Mouse (Mus musculus) liver, embryonic 11.5 days (tissue): ENCODE measurements around the gene AI661453. TPM values are rescaled to one million over a fixed set of nuclear protein-coding genes. Genes with fewer than 3 reads are reported as not detected.

Experiments used
- ATAC-seq: fragments of 200-750 bp; cut with Nextera tagmentation; replicated peaks from 2 replicates; pipeline ENCODE4 v1.8.0; 2017; ENCODE audit warnings: moderate number of reproducible peaks, mild to moderate bottlenecking, moderate TSS enrichment, moderate library complexity; ENCODE audit not compliant: low FRiP score
- DNase-seq: peaks from one replicate; pipeline ENCODE4 v3.0.0-alpha.2; 2017; ENCODE audit warnings: low spot score
- H3K27ac ChIP-seq: fragments of 300-500 bp; sonication (generic); 2 replicates; pipeline ENCODE4 v1.5.1; 2014; ENCODE audit warnings: mild to moderate bottlenecking, low read depth, low read length, control low read depth
- H3K27me3 ChIP-seq: fragments of 300-500 bp; sonication (generic); replicated peaks from 2 replicates; pipeline ENCODE4 v1.6.1; 2014; ENCODE audit warnings: low read length, mixed read lengths; ENCODE audit not compliant: control insufficient read depth, insufficient read depth
- H3K36me3 ChIP-seq: fragments of 300-500 bp; sonication (generic); 2 replicates; pipeline ENCODE4 v1.6.1; 2014; ENCODE audit warnings: mild to moderate bottlenecking, low read length, moderate library complexity, mixed read lengths; ENCODE audit not compliant: control insufficient read depth, insufficient read depth
- H3K4me1 ChIP-seq: fragments of 300-500 bp; sonication (generic); replicated peaks from 2 replicates; pipeline ENCODE4 v1.6.1; 2014; ENCODE audit warnings: low read length, mixed read lengths; ENCODE audit not compliant: control insufficient read depth, insufficient read depth
- H3K4me2 ChIP-seq: fragments of 300-500 bp; sonication (generic); 2 replicates; pipeline ENCODE4 v1.6.1; 2014; ENCODE audit warnings: mild to moderate bottlenecking, control low read depth, moderate library complexity
- H3K4me3 ChIP-seq: fragments of 300-500 bp; sonication (generic); 2 replicates; pipeline ENCODE4 v1.5.1; 2014; ENCODE audit warnings: low read depth, low read length, control low read depth
- H3K9ac ChIP-seq: fragments of 300-500 bp; sonication (generic); 2 replicates; pipeline ENCODE4 v1.6.1; 2014; ENCODE audit warnings: low read depth, low read length, control low read depth
- H3K9me3 ChIP-seq: fragments of 300-500 bp; sonication (generic); 2 replicates; pipeline ENCODE4 v1.6.1; 2016; ENCODE audit warnings: low read length, inconsistent platforms, mixed read lengths; ENCODE audit not compliant: control insufficient read depth
- WGBS: fragments of 180-500 bp; shearing (Covaris S2); extraction: QIAGEN DNeasy Blood & Tissue Kit; methylation state at CpG from one replicate; pipeline ENCODE4 v1.1.7; 2014; 5-methylcytosine and 5-hydroxymethylcytosine counted together
- polyA plus RNA-seq: library from polyadenylated mRNA; unstranded; fragments of >200 nt; fragmentation: Nextera tagmentation; extraction: Ambion mirVana; gene quantifications from 2 replicates; pipeline ENCODE4 v1.2.1, GENCODE M21; 2014

The AI661453 gene
- polyA plus RNA-seq, 1 experiment from 2014 or later: 0.23 TPM

DNA sequence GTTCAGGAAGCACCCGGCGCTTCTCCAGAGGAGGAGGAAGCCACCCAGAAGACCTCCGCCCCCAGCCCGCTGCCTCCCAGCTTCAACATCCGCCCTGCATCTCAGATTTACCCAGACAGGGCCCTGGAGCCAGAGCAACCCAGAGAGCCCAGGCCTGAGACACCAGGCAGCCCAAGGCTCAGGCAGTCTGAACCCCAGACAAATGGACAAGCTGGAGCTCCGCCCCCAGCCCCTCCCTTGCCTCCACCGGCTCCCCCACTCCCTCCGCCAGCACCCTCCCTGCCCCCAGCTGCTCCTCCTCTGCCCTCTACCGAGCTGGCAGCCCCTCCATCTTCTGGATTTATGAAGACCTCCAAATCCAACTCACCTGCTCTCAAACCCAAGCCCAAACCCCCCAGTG, 29.9 kb downstream of the AI661453 start:
- H3K9me3 ChIP-seq: no peaks in the 10 kb centered on the region
- no peak overlapping the region for H3K4me3 ChIP-seq
- H3K27ac ChIP-seq: no peak overlapping the region
- whole genome bisulfite sequencing: 32% methylated on average over 9 of the region's 9 CpGs
- no peaks in the 10 kb centered on the region for H3K36me3 ChIP-seq
- H3K4me2 ChIP-seq: no peak overlapping the region
- ATAC-seq: no peak
- peaks cover 22% of the 10 kb centered on the region for H3K4me1 ChIP-seq
- no peak overlapping the region for H3K9ac ChIP-seq
- H3K27me3 ChIP-seq: peaks cover 39% of the 10 kb centered on the region
- no peak for DNase-seq

DNA sequence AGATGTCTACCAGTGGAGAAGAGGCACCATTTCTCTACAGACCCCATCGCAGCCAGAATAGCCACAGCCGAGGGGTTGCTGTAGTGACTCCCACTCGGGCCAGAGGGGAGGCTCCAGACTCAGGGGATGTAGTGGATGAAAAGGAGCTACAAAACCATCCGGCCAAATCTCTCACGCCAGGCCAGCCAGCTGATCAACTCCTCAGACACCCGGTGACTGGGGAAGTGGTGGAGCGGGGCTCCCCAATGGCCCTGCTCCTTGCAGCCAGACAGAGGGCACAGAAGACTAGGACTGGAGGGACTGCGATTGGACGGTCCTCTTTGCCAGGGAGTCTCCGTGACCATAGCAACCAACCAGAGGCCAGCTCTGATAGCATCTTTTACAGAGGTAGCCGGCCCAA, 31.2 kb downstream of the AI661453 start:
- H3K27me3 ChIP-seq: peaks cover 43% of the 10 kb centered on the region
- H3K9ac ChIP-seq: no peak overlapping the region
- H3K4me1 ChIP-seq: peaks cover 25% of the 10 kb centered on the region

DNA sequence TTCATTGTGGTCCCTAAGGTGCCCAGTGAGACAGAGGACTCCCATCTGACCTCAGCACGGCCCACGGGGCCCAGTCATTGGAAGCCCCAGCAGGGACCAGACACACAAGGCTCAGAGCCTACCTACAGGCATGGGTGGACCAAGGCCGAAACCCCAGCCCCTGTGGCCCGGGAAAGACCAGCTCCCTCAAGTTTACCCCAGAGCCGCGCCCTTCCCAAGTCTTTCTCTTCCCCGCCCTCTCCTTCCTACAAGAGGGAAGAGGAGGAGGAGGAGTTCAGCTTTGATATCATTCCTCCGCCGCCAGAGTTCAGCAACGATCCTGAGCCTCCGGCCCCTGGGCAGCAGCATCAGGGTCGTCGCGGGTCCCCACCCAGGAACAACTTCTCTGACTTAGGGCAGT, 31.6 kb downstream of the AI661453 start:
- ATAC-seq (no peak), DNase-seq (no peak)
- H3K4me3 ChIP-seq: peak overlapping the region; percentile 38
- no peaks in the 10 kb centered on the region for H3K36me3 ChIP-seq
- no peaks in the 10 kb centered on the region for H3K9me3 ChIP-seq
- peaks cover 43% of the 10 kb centered on the region for H3K27me3 ChIP-seq
- 27% methylated on average over 14 of the region's 14 CpGs for WGBS
- 0 out of 2 replicates have a peak overlapping the region, but pooled peaks have one; percentile 31 for H3K9ac ChIP-seq
- H3K4me1 ChIP-seq: peaks cover 27% of the 10 kb centered on the region
- H3K4me2 ChIP-seq: peak overlapping the region; percentile 60
- H3K27ac ChIP-seq: no peak overlapping the region

More for the DNA sequence above, 31.2 kb downstream of the AI661453 start:
- no peak overlapping the region for H3K27ac ChIP-seq
- H3K36me3 ChIP-seq: no peaks in the 10 kb centered on the region
- WGBS: 68% methylated on average over 11 of the region's 11 CpGs
- H3K4me3 ChIP-seq: no peak overlapping the region
- peak overlapping the region; percentile 60 for H3K4me2 ChIP-seq
- no peak for ATAC-seq
- no peaks in the 10 kb centered on the region for H3K9me3 ChIP-seq
- no peak for DNase-seq

DNA sequence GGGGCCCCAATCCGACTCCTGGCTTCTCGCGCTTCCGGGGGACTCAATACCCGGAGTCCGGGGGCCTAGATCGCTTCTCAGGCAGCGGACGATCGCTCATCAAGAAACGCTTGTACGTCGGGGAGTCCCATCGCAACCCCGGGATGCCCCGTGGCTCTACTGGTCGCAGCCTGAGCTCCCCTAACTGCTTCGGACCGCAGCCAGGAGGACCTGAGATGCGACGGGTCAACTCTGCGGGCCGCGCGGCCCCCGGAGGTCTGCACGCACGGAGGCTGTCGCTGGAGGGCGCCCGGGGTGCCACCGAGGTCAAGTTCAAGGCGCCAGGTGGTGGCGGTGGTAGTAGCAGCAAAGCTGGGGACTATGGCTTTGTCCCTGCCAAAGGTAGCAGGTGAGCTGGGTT, 32.1 kb downstream of the AI661453 start:
- peaks cover 43% of the 10 kb centered on the region for H3K27me3 ChIP-seq
- H3K4me2 ChIP-seq: peak overlapping the region; percentile 60
- H3K27ac ChIP-seq: no peak overlapping the region
- peak overlapping the region; percentile 38 for H3K4me3 ChIP-seq
- DNase-seq (no peak), ATAC-seq (no peak)
- H3K4me1 ChIP-seq: peaks cover 30% of the 10 kb centered on the region
- 0 out of 2 replicates have a peak overlapping the region, but pooled peaks have one; percentile 31 for H3K9ac ChIP-seq
- H3K9me3 ChIP-seq: no peaks in the 10 kb centered on the region
- H3K36me3 ChIP-seq: no peaks in the 10 kb centered on the region
- WGBS: 8% methylated on average over 33 of the region's 34 CpGs

DNA sequence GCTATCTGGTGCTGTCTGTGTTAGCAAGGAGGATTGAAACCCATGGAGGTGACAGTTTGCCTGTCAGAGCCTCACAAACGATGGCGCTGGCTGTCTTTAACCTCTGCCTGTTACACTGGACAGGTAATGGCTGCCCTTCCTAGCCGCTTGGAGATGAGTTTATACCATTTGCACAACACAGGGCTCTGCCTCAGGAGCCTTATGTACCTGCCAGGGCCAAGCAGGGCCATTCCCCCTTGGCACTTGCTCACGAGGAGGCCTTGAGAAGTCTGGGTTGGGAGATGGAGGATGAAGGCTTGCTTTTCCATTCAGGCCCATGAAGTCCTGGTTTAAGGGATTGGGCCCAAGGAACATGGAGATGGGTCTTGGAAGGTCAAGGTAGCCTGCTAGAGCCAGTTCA, 33.2 kb downstream of the AI661453 start:
- H3K27me3 ChIP-seq: peaks cover 43% of the 10 kb centered on the region
- no peak overlapping the region for H3K4me3 ChIP-seq
- ATAC-seq: no peak
- no peaks in the 10 kb centered on the region for H3K9me3 ChIP-seq
- no peak overlapping the region for H3K9ac ChIP-seq
- H3K4me1 ChIP-seq: peaks cover 30% of the 10 kb centered on the region
- no peak overlapping the region for H3K4me2 ChIP-seq
- 84% methylated on average over 4 of the region's 4 CpGs for WGBS
- H3K36me3 ChIP-seq: no peaks in the 10 kb centered on the region
- no peak for DNase-seq
- no peak overlapping the region for H3K27ac ChIP-seq

DNA sequence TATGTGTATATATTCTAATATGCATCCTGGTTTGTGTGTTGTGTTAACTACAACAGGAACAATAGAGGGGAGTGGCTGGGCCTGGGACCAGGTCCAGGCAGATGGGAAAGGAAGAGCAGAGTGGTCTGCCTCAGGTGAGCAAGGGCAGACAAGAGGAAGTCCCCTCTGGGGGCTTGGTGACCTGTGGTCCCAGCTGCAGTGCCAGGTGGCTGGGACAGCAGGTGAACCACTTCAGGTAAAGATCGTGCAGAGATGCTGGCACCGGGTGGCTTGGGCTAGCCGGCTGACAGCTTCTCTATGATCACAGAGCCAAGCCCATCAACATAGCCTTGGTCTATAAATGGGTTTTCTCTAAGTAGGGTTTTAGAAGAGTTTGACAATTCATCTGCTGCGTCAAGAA, 33.7 kb downstream of the AI661453 start:
- no peak overlapping the region for H3K9ac ChIP-seq
- H3K27me3 ChIP-seq: peaks cover 40% of the 10 kb centered on the region
- ATAC-seq (no peak), DNase-seq (no peak)
- no peak overlapping the region; the same call in 1 of the 2 replicates for H3K27ac ChIP-seq
- peaks cover 25% of the 10 kb centered on the region for H3K4me1 ChIP-seq
- no peaks in the 10 kb centered on the region for H3K9me3 ChIP-seq
- H3K4me3 ChIP-seq: no peak overlapping the region
- H3K36me3 ChIP-seq: no peaks in the 10 kb centered on the region
- no peak overlapping the region for H3K4me2 ChIP-seq
- 81% methylated on average over 4 of the region's 4 CpGs for WGBS

DNA sequence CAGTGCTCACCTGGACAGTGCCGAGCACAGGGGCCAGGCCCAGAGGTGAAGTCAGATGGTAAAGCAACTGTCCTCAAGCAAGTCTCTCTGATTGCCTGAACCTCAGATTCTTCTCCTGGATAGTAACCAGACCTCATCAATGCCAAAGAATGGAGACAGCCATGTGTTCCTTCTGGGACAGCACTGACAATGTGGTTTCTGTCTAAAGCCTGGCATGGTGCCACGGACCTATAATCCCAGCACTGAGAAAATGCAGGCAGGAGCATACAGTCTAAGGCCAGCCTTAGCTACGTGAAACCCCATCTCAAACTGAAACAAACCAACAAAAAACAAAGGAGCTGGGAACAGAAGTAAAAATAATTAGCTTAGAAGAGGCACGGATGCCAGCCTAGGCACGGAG, 34.3 kb downstream of the AI661453 start:
- WGBS: 85% methylated on average over 5 of the region's 5 CpGs
- Histone ChIP-seq H3K36me3 (no peaks in the 10 kb centered on the region), H3K27me3 (peaks cover 34% of the 10 kb centered on the region), H3K4me1 (peaks cover 20% of the 10 kb centered on the region), H3K27ac (no peak overlapping the region), H3K9ac (no peak overlapping the region), H3K4me3 (no peak overlapping the region), H3K9me3 (no peaks in the 10 kb centered on the region), H3K4me2 (no peak overlapping the region)
- ATAC-seq: no peak
- DNase-seq: no peak

DNA sequence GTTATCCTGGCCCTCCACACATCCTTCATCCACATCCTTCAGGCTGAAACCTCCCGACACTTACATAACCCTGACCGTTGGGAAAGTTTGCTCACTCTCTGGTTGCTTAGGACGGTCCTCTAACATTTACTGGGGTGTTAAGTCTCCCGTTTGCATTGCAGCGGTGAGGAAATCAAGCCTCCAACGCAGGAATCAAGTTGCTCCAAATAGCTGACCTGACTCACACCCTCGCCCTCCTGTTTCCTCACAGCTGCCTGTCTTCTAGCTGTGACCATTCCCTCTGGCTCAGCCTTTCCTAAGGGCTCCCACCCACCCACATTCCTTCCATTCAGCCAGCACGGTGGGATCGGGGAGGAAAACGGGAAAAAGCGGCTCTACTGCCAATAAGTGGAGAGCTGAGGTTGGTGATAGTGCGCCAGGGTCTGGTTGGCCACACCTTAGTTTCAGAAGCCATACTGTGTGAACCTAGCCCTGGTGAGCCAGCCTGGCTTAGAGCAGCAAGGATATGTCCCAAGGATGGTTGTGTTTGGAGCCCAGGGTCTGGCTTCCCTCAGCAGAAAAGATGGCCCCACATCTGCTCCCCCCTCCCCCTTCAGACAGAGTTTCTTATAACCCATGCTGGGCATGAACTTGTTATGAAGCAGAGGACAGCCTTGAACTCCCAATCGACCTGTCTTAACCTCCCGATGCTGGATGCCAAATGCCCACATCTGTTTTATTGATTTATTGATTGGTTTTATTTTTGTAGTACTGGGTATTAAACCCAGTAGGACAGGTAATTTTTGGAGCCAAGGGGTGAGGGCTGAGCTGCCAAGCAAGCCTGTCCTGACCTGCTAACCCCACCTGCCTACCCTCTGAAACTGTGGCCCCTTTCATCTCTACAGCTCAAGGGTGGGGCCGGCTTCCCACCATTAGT, 36.3 kb downstream of the AI661453 start:
- Histone ChIP-seq H3K36me3 (no peaks in the 10 kb centered on the region), H3K27ac (no peak overlapping the region), H3K4me3 (no peak overlapping the region), H3K4me2 (no peak overlapping the region), H3K9me3 (no peaks in the 10 kb centered on the region), H3K27me3 (peaks cover 22% of the 10 kb centered on the region), H3K4me1 (peaks cover 12% of the 10 kb centered on the region), H3K9ac (no peak overlapping the region)
- ATAC-seq (no peak), DNase-seq (no peak)
- WGBS: 31% methylated on average over 15 of the region's 15 CpGs
